Mouse (Mus musculus) fat pad, adult 2 months (tissue): ENCODE measurements around the gene Gys1.
"Not testable (repeated sequence)": the region's sequence is repeated elsewhere in the genome, so short reads cannot be mapped to it uniquely, and the experiment has no call there.

Experiments
- DNase-seq: peaks from one replicate; pipeline ENCODE4 v3.0.0-alpha.2; 2011; ENCODE audit warnings: low read depth, low spot score; ENCODE audit errors: extremely low read depth

Gys1 gene

GRCm38 (mm10) chr7:45455932-45456696, 21.5 kb downstream of the Gys1 start:
- no peak for DNase-seq

- DNase-seq = no peak
Measured at GRCm38 (mm10) chr7:45456721-45457203, 22.1 kb downstream of the Gys1 start.

GRCm38 (mm10) chr7:45457204-45458060, 22.8 kb downstream of the Gys1 start:
- no peak for DNase-seq

- DNase-seq = no peak
Measured at GRCm38 (mm10) chr7:45458748-45459563, 24.3 kb downstream of the Gys1 start.

GRCm38 (mm10) chr7:45459564-45460140, 25.0 kb downstream of the Gys1 start, which contains the start of gene Ftl1:
TSS of gene Ftl1 (minus strand) at chr7:45459884.
- DNase-seq = peak; percentile 46

- DNase-seq = no peak
Measured at GRCm38 (mm10) chr7:45460377-45460776, 25.7 kb downstream of the Gys1 start.

GRCm38 (mm10) chr7:45460860-45461314, 26.2 kb downstream of the Gys1 start:
- no peak for DNase-seq

GRCm38 (mm10) chr7:45461326-45461725, 26.7 kb downstream of the Gys1 start:
- DNase-seq = no peak

- DNase-seq = no peak
Measured at GRCm38 (mm10) chr7:45461781-45462180, 27.1 kb downstream of the Gys1 start.

- DNase-seq = no peak
Measured at GRCm38 (mm10) chr7:45462325-45462724, 27.7 kb downstream of the Gys1 start.

- not testable (repeated sequence) for DNase-seq
Measured at GRCm38 (mm10) chr7:45462868-45463267, 28.2 kb downstream of the Gys1 start.

GRCm38 (mm10) chr7:45463987-45464778, 29.5 kb downstream of the Gys1 start:
- DNase-seq = no peak

GRCm38 (mm10) chr7:45465112-45465511, 30.5 kb downstream of the Gys1 start:
- no peak for DNase-seq

- DNase-seq = no peak
Measured at GRCm38 (mm10) chr7:45465549-45465948, 30.9 kb downstream of the Gys1 start.

- DNase-seq = no peak
Measured at GRCm38 (mm10) chr7:45466283-45467089, 31.8 kb downstream of the Gys1 start, which contains the start of gene Bax. TSS of gene Bax (minus strand) at chr7:45466898.

GRCm38 (mm10) chr7:45467090-45467670, 32.5 kb downstream of the Gys1 start:
- DNase-seq = no peak

- DNase-seq = no peak
Measured at GRCm38 (mm10) chr7:45470869-45471268, 36.2 kb downstream of the Gys1 start.

GRCm38 (mm10) chr7:45475291-45475969, 40.8 kb downstream of the Gys1 start:
- no peak for DNase-seq
